Mouse (Mus musculus): ENCODE measurements around the gene Lbhd1. TPM values are rescaled to one million over a fixed set of nuclear protein-coding genes. Genes with fewer than 3 reads are reported as not detected.
"Not testable (repeated sequence)": the region's sequence is repeated elsewhere in the genome, so short reads cannot be mapped to it uniquely, and the experiment has no call there.

Lbhd1 gene
- polyA plus RNA-seq, 1 experiment from 2014 or later = 44.8 TPM

GRCm38 (mm10) chr19:8897211-8897864, 13.8 kb downstream of the Lbhd1 start:
- peak; percentile 28 for ATAC-seq (replicated peaks; ENCODE audit: insufficient number of reproducible peaks, insufficient read depth, low FRiP score, low read depth)
- not testable (repeated sequence) for H3K27me3 ChIP-seq; H3K9me3 ChIP-seq (replicated peaks)
- 23% methylated on average over 21 of the region's 21 CpGs for WGBS
- H3K36me3 ChIP-seq = peaks cover 23% of the 10 kb centered on the region
- H3K27ac ChIP-seq = peak overlapping the region; percentile 83
- H3K9ac ChIP-seq = peak overlapping the region; percentile 54
- peak overlapping the region; percentile 76 for H3K4me2 ChIP-seq
- H3K4me1 ChIP-seq (replicated peaks) = peaks cover 37% of the 10 kb centered on the region
- H3K4me3 ChIP-seq = peak overlapping the region; percentile 88

GRCm38 (mm10) chr19:8897865-8898495, 14.4 kb downstream of the Lbhd1 start, which contains the start of gene Ganab:
Ganab (plus strand) TSS chr19:8898071.
- H3K9me3 ChIP-seq (replicated peaks) = no peaks in the 10 kb centered on the region
- WGBS = under 1% methylated on average over 53 of the region's 53 CpGs
- peak within 1 kb of the TSS; percentile 92 for H3K9ac ChIP-seq
- H3K4me2 ChIP-seq = peak within 1 kb of the TSS; percentile 76
- peak within 1 kb of the TSS; percentile 89 for H3K27ac ChIP-seq
- H3K27me3 ChIP-seq = no peaks in the 10 kb centered on the region
- H3K36me3 ChIP-seq = peaks cover 28% of the 10 kb centered on the region
- peak within 1 kb of the TSS; percentile 88 for H3K4me3 ChIP-seq
- H3K4me1 ChIP-seq (replicated peaks) = peaks cover 37% of the 10 kb centered on the region
- ATAC-seq (replicated peaks; ENCODE audit: insufficient number of reproducible peaks, insufficient read depth, low FRiP score, low read depth) = peak; percentile 98

- H3K4me2 ChIP-seq = peak overlapping the region; percentile 76
- 4% methylated on average over 13 of the region's 13 CpGs for WGBS
These were observed 15.0 kb downstream of the Lbhd1 start for GRCm38 (mm10) chr19:8898576-8898975.

GRCm38 (mm10) chr19:8899079-8899478, 15.5 kb downstream of the Lbhd1 start:
- no peak overlapping the region for H3K27ac ChIP-seq
- 34% methylated on average over 3 of the region's 3 CpGs for WGBS
- peaks cover 37% of the 10 kb centered on the region for H3K36me3 ChIP-seq
- H3K4me1 ChIP-seq (replicated peaks) = peaks cover 29% of the 10 kb centered on the region
- no peak for ATAC-seq (replicated peaks; ENCODE audit: insufficient number of reproducible peaks, insufficient read depth, low FRiP score, low read depth)
- no peaks in the 10 kb centered on the region for H3K27me3 ChIP-seq
- no peaks in the 10 kb centered on the region for H3K9me3 ChIP-seq (replicated peaks)
- H3K9ac ChIP-seq = peak overlapping the region; percentile 92
- H3K4me2 ChIP-seq = peak overlapping the region; percentile 76
- H3K4me3 ChIP-seq = peak overlapping the region; percentile 88

More at GRCm38 (mm10) chr19:8898576-8898975, 15.0 kb downstream of the Lbhd1 start:
- Histone ChIP-seq H3K4me3 (peak overlapping the region; percentile 88), H3K9ac (peak overlapping the region; percentile 92), H3K36me3 (peaks cover 34% of the 10 kb centered on the region), H3K27me3 (no peaks in the 10 kb centered on the region), H3K4me1 (replicated peaks) (peaks cover 34% of the 10 kb centered on the region), H3K9me3 (replicated peaks) (no peaks in the 10 kb centered on the region), H3K27ac (peak overlapping the region; percentile 89)
- no peak for ATAC-seq (replicated peaks; ENCODE audit: insufficient number of reproducible peaks, insufficient read depth, low FRiP score, low read depth)

GRCm38 (mm10) chr19:8903412-8903811, 19.9 kb downstream of the Lbhd1 start:
- 90% methylated on average over 5 of the region's 5 CpGs for WGBS
- H3K36me3 ChIP-seq = peaks cover 60% of the 10 kb centered on the region
- H3K27me3 ChIP-seq = no peaks in the 10 kb centered on the region
- no peaks in the 10 kb centered on the region for H3K9me3 ChIP-seq (replicated peaks)
- H3K4me2 ChIP-seq = no peak overlapping the region
- H3K27ac ChIP-seq = no peak overlapping the region
- ATAC-seq (replicated peaks; ENCODE audit: insufficient number of reproducible peaks, insufficient read depth, low FRiP score, low read depth) = no peak
- H3K9ac ChIP-seq = no peak overlapping the region
- no peak overlapping the region for H3K4me3 ChIP-seq
- peaks cover 11% of the 10 kb centered on the region for H3K4me1 ChIP-seq (replicated peaks)

- no peak overlapping the region for H3K4me2 ChIP-seq
- no peak overlapping the region for H3K27ac ChIP-seq
- H3K9me3 ChIP-seq (replicated peaks) = no peaks in the 10 kb centered on the region
- no peaks in the 10 kb centered on the region for H3K4me1 ChIP-seq (replicated peaks)
- H3K36me3 ChIP-seq = peaks cover 96% of the 10 kb centered on the region
- ATAC-seq (replicated peaks; ENCODE audit: insufficient number of reproducible peaks, insufficient read depth, low FRiP score, low read depth) = no peak
- 88% methylated on average over 6 of the region's 6 CpGs for WGBS
- no peak overlapping the region for H3K9ac ChIP-seq
- no peak overlapping the region for H3K4me3 ChIP-seq
- H3K27me3 ChIP-seq = no peaks in the 10 kb centered on the region
These were observed 25.0 kb downstream of the Lbhd1 start for GRCm38 (mm10) chr19:8908531-8908930.

- no peak overlapping the region for H3K4me3 ChIP-seq
- no peaks in the 10 kb centered on the region for H3K4me1 ChIP-seq (replicated peaks)
- WGBS = 91% methylated on average over 5 of the region's 5 CpGs
- no peaks in the 10 kb centered on the region for H3K9me3 ChIP-seq (replicated peaks)
- no peak for ATAC-seq (replicated peaks; ENCODE audit: insufficient number of reproducible peaks, insufficient read depth, low FRiP score, low read depth)
- H3K4me2 ChIP-seq = no peak overlapping the region
- H3K9ac ChIP-seq = no peak overlapping the region
- no peaks in the 10 kb centered on the region for H3K27me3 ChIP-seq
- H3K27ac ChIP-seq = no peak overlapping the region
- peaks cover 100% of the 10 kb centered on the region for H3K36me3 ChIP-seq
These were observed 28.3 kb downstream of the Lbhd1 start for GRCm38 (mm10) chr19:8911810-8912209.

- Histone ChIP-seq H3K9me3 (replicated peaks) (no peaks in the 10 kb centered on the region), H3K36me3 (peaks cover 79% of the 10 kb centered on the region), H3K4me1 (replicated peaks) (no peaks in the 10 kb centered on the region), H3K27me3 (no peaks in the 10 kb centered on the region), H3K27ac (no peak overlapping the region), H3K4me2 (no peak overlapping the region), H3K9ac (no peak overlapping the region), H3K4me3 (no peak overlapping the region)
- ATAC-seq (replicated peaks; ENCODE audit: insufficient number of reproducible peaks, insufficient read depth, low FRiP score, low read depth) = no peak
- 91% methylated on average over 3 of the region's 3 CpGs for WGBS
These were observed 30.7 kb downstream of the Lbhd1 start for GRCm38 (mm10) chr19:8914212-8914611.

GRCm38 (mm10) chr19:8919000-8919399, 35.5 kb downstream of the Lbhd1 start:
- Histone ChIP-seq H3K27ac (no peak overlapping the region), H3K4me2 (no peak overlapping the region)
- 92% methylated on average over 3 of the region's 3 CpGs for WGBS

GRCm38 (mm10) chr19:8919684-8920072, 36.1 kb downstream of the Lbhd1 start:
- Histone ChIP-seq H3K36me3 (peaks cover 27% of the 10 kb centered on the region), H3K4me1 (replicated peaks) (peaks cover 15% of the 10 kb centered on the region), H3K27ac (peak overlapping the region; percentile 93), H3K9me3 (replicated peaks) (no peaks in the 10 kb centered on the region), H3K4me2 (peak overlapping the region; percentile 77), H3K27me3 (no peaks in the 10 kb centered on the region), H3K9ac (0 out of 2 replicates have a peak overlapping the region, but pooled peaks have one; percentile 79), H3K4me3 (peak overlapping the region; percentile 92)
- no peak for ATAC-seq (replicated peaks; ENCODE audit: insufficient number of reproducible peaks, insufficient read depth, low FRiP score, low read depth)
- 68% methylated on average over 6 of the region's 6 CpGs for WGBS

More at GRCm38 (mm10) chr19:8919000-8919399, 35.5 kb downstream of the Lbhd1 start:
- peaks cover 34% of the 10 kb centered on the region for H3K36me3 ChIP-seq
- H3K9ac ChIP-seq = no peak overlapping the region
- H3K27me3 ChIP-seq = no peaks in the 10 kb centered on the region
- no peaks in the 10 kb centered on the region for H3K9me3 ChIP-seq (replicated peaks)
- ATAC-seq (replicated peaks; ENCODE audit: insufficient number of reproducible peaks, insufficient read depth, low FRiP score, low read depth) = no peak
- peaks cover 15% of the 10 kb centered on the region for H3K4me1 ChIP-seq (replicated peaks)
- no peak overlapping the region for H3K4me3 ChIP-seq

- H3K27ac ChIP-seq = peak within 1 kb of the TSS; percentile 93
These were observed 36.7 kb downstream of the Lbhd1 start, which contains the start of gene B3gat3 for GRCm38 (mm10) chr19:8920073-8920736. B3gat3 (plus strand) TSS chr19:8920374.

More at GRCm38 (mm10) chr19:8920073-8920736, 36.7 kb downstream of the Lbhd1 start, which contains the start of gene B3gat3:
- Histone ChIP-seq H3K4me2 (peak within 1 kb of the TSS; percentile 77), H3K4me1 (replicated peaks) (peaks cover 15% of the 10 kb centered on the region), H3K9ac (peak within 1 kb of the TSS; percentile 79), H3K27me3 (no peaks in the 10 kb centered on the region), H3K9me3 (replicated peaks) (no peaks in the 10 kb centered on the region), H3K4me3 (peak within 1 kb of the TSS; percentile 92), H3K36me3 (peaks cover 23% of the 10 kb centered on the region)
- ATAC-seq (replicated peaks; ENCODE audit: insufficient number of reproducible peaks, insufficient read depth, low FRiP score, low read depth) = peak; percentile 97
- 2% methylated on average over 49 of the region's 50 CpGs for WGBS

All from heart, embryonic 15.5 days (tissue).